Mouse (Mus musculus) liver, postnatal 0 days (tissue): ENCODE results near the gene Zfp609. TPM values are rescaled to one million over a fixed set of nuclear protein-coding genes. Genes with fewer than 3 reads are reported as not detected.
A peak's percentile ranks its signal among the peaks of the same experiment; 100 is the strongest.

Experiments used
- ATAC-seq: fragments of 200-750 bp; cut with Nextera tagmentation; 2 replicates; pipeline ENCODE4 v1.8.0; 2017; ENCODE audit warnings: mild to moderate bottlenecking, moderate library complexity
- DNase-seq: peaks from one replicate; pipeline ENCODE4 v3.0.0-alpha.2; 2016
- H3K27ac ChIP-seq: fragments of 300-500 bp; sonication (generic); 2 replicates; pipeline ENCODE4 v1.5.1; 2014; ENCODE audit warnings: antibody characterized with exemption, moderate library complexity, mild to moderate bottlenecking, low read depth
- H3K27me3 ChIP-seq: fragments of 300-500 bp; sonication (generic); 2 replicates; pipeline ENCODE4 v1.6.1; 2014; ENCODE audit warnings: low read length, control low read depth, mixed read lengths; ENCODE audit not compliant: insufficient read depth
- H3K36me3 ChIP-seq: fragments of 300-500 bp; sonication (generic); replicated peaks from 2 replicates; pipeline ENCODE4 v1.6.1; 2014; ENCODE audit warnings: mild to moderate bottlenecking, control low read depth, low read length, moderate library complexity, mixed read lengths; ENCODE audit not compliant: insufficient read depth
- H3K4me1 ChIP-seq: fragments of 300-500 bp; sonication (generic); 2 replicates; pipeline ENCODE4 v1.6.1; 2014; ENCODE audit warnings: antibody characterized with exemption, mild to moderate bottlenecking, control low read depth; ENCODE audit not compliant: insufficient read depth
- H3K4me2 ChIP-seq: fragments of 300-500 bp; sonication (generic); 2 replicates; pipeline ENCODE4 v1.6.1; 2014; ENCODE audit warnings: low read depth, mild to moderate bottlenecking, low read length, moderate library complexity, mixed read lengths
- H3K4me3 ChIP-seq: fragments of 300-500 bp; sonication (generic); 2 replicates; pipeline ENCODE4 v1.5.1; 2014; ENCODE audit warnings: low read depth, low read length
- H3K9ac ChIP-seq: fragments of 300-500 bp; sonication (generic); replicated peaks from 2 replicates; pipeline ENCODE4 v1.6.1; 2014; ENCODE audit warnings: mild to moderate bottlenecking, moderate library complexity
- H3K9me3 ChIP-seq: fragments of 300-500 bp; sonication (generic); 2 replicates; pipeline ENCODE4 v1.6.1; 2016; ENCODE audit warnings: mild to moderate bottlenecking, control low read depth, low read length, mixed read lengths
- CTCF ChIP-seq: sonication (generic); IDR thresholded peaks from 2 replicates; pipeline ENCODE4 v1.5.1; 2016; ENCODE audit warnings: antibody characterized with exemption, low read depth
- EP300 ChIP-seq: IDR thresholded peaks from 2 replicates; pipeline ENCODE4 v1.6.1; 2016; ENCODE audit warnings: antibody characterized with exemption, low read depth, mild to moderate bottlenecking
- WGBS: fragments of 180-500 bp; shearing (Covaris S2); extraction: QIAGEN DNeasy Blood & Tissue Kit; methylation state at CpG from one replicate; pipeline ENCODE4 v1.1.7; 2014; ENCODE audit not compliant: insufficient replicate concordance; 5-methylcytosine and 5-hydroxymethylcytosine counted together
- polyA plus RNA-seq: library from polyadenylated mRNA; unstranded; fragments of >200 nt; fragmentation: Nextera tagmentation; extraction: Ambion mirVana; gene quantifications from 2 replicates; pipeline ENCODE4 v1.2.1, GENCODE M21; 2015

The Zfp609 gene
- polyA plus RNA-seq, 1 experiment from 2014 or later: 2.8 TPM

- H3K9ac ChIP-seq: no peak overlapping the region
- no peaks in the 10 kb centered on the region for H3K9me3 ChIP-seq
- TF ChIP-seq EP300: no peak
- TF ChIP-seq CTCF: peak; percentile 57
- no peak overlapping the region for H3K27ac ChIP-seq
- no peak overlapping the region for H3K4me2 ChIP-seq
- no peaks in the 10 kb centered on the region for H3K27me3 ChIP-seq
- 89% methylated on average over 3 of the region's 3 CpGs for WGBS
- no peaks in the 10 kb centered on the region for H3K36me3 ChIP-seq
- ATAC-seq (no peak), DNase-seq (peak; percentile 29)
- peaks cover 3% of the 10 kb centered on the region; the same call in 1 of the 2 replicates for H3K4me1 ChIP-seq
- H3K4me3 ChIP-seq: no peak overlapping the region
These were observed 74.7 kb downstream of the Zfp609 start for GRCm38 (mm10) chr9:65752632-65753031.

- Histone ChIP-seq H3K9me3 (no peaks in the 10 kb centered on the region), H3K4me3 (no peak overlapping the region), H3K4me1 (peaks cover 3% of the 10 kb centered on the region; the same call in 1 of the 2 replicates), H3K9ac (no peak overlapping the region), H3K4me2 (no peak overlapping the region), H3K36me3 (no peaks in the 10 kb centered on the region), H3K27ac (no peak overlapping the region), H3K27me3 (no peaks in the 10 kb centered on the region)
- no peak for DNase-seq
- no peak for TF ChIP-seq EP300
- no peak for TF ChIP-seq CTCF
- 78% methylated on average over 7 of the region's 7 CpGs for WGBS
- no peak for ATAC-seq
These were observed 75.5 kb downstream of the Zfp609 start for GRCm38 (mm10) chr9:65751906-65752305.

DNA sequence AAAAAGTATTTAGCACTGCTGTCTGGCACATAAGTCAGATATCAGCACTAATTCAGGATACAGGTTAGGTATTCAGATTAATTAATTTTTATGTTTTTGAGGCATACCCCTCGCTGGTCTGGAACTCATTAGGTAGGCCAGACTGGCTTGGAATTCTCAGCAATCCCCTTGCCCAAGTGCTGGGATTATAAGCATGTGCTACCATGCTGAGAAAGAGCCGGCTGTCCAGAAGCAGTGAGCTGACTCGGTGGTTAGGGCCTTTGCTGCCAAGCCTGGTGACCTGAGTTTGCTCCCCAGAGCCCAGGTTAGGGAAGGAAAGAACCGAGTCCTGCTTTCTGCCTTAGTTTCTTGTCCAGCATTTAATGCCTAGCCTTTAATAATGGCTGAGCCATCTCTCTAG, 79.3 kb downstream of the Zfp609 start:
- 72% methylated on average over 4 of the region's 4 CpGs for WGBS
- DNase-seq (no peak), ATAC-seq (no peak)
- H3K9me3 ChIP-seq: no peaks in the 10 kb centered on the region
- H3K4me1 ChIP-seq: peaks cover 22% of the 10 kb centered on the region
- no peak overlapping the region for H3K4me3 ChIP-seq
- H3K27ac ChIP-seq: no peak overlapping the region
- no peaks in the 10 kb centered on the region for H3K36me3 ChIP-seq
- H3K27me3 ChIP-seq: no peaks in the 10 kb centered on the region
- TF ChIP-seq EP300 (no peak), CTCF (no peak)
- H3K4me2 ChIP-seq: no peak overlapping the region
- H3K9ac ChIP-seq: no peak overlapping the region

- H3K9ac ChIP-seq: no peak overlapping the region
- H3K4me1 ChIP-seq: peaks cover 22% of the 10 kb centered on the region
- ATAC-seq (no peak), DNase-seq (no peak)
- no peak overlapping the region for H3K4me2 ChIP-seq
- H3K36me3 ChIP-seq: no peaks in the 10 kb centered on the region
- no peaks in the 10 kb centered on the region for H3K27me3 ChIP-seq
- no peak overlapping the region for H3K27ac ChIP-seq
- 59% methylated on average over 2 of the region's 2 CpGs for WGBS
- no peaks in the 10 kb centered on the region for H3K9me3 ChIP-seq
- no peak overlapping the region for H3K4me3 ChIP-seq
- TF ChIP-seq EP300 (peak; percentile 62), CTCF (no peak)
These were observed 80.9 kb downstream of the Zfp609 start for GRCm38 (mm10) chr9:65746479-65746878.

- H3K4me3 ChIP-seq: no peak overlapping the region
- H3K27me3 ChIP-seq: no peaks in the 10 kb centered on the region
- H3K4me1 ChIP-seq: peaks cover 20% of the 10 kb centered on the region
- H3K4me2 ChIP-seq: no peak overlapping the region
- H3K27ac ChIP-seq: no peak overlapping the region
- H3K9me3 ChIP-seq: no peaks in the 10 kb centered on the region
- ATAC-seq (no peak), DNase-seq (no peak)
- no peak for TF ChIP-seq EP300
- no peak for TF ChIP-seq CTCF
- no peak overlapping the region for H3K9ac ChIP-seq
- 79% methylated on average over 5 of the region's 5 CpGs for WGBS
- H3K36me3 ChIP-seq: no peaks in the 10 kb centered on the region
These were observed 81.9 kb downstream of the Zfp609 start for GRCm38 (mm10) chr9:65745456-65745855.

GRCm38 (mm10) chr9:65744171-65745082, 82.9 kb downstream of the Zfp609 start:
- Histone ChIP-seq H3K4me2 (no peak overlapping the region), H3K9ac (no peak overlapping the region), H3K9me3 (no peaks in the 10 kb centered on the region), H3K36me3 (no peaks in the 10 kb centered on the region), H3K27me3 (no peaks in the 10 kb centered on the region), H3K27ac (peak overlapping the region; percentile 58), H3K4me3 (no peak overlapping the region), H3K4me1 (peaks cover 20% of the 10 kb centered on the region)
- ATAC-seq: peak; percentile 65; the same call in 1 of the 2 replicates
- no peak for TF ChIP-seq CTCF
- no peak for TF ChIP-seq EP300
- 59% methylated on average over 4 of the region's 4 CpGs for WGBS
- DNase-seq: peak; percentile 40
